Mouse (Mus musculus) adrenal gland, adult 8-10 months (tissue): ENCODE measurements around the gene Jmjd8. TPM values are rescaled to one million over a fixed set of nuclear protein-coding genes. Genes with fewer than 3 reads are reported as not detected.

Experiments used
- DNase-seq: peaks from one replicate; pipeline ENCODE4 v3.0.0; 2022
- total RNA-seq, 4 experiments: library from RNA; stranded (reverse); gene quantifications; 2 replicates each; pipeline ENCODE4 v1.2.4; 2022

Jmjd8 gene
- total RNA-seq, 4 experiments from 2014 or later: 104 to 137 (median 119) TPM

DNA sequence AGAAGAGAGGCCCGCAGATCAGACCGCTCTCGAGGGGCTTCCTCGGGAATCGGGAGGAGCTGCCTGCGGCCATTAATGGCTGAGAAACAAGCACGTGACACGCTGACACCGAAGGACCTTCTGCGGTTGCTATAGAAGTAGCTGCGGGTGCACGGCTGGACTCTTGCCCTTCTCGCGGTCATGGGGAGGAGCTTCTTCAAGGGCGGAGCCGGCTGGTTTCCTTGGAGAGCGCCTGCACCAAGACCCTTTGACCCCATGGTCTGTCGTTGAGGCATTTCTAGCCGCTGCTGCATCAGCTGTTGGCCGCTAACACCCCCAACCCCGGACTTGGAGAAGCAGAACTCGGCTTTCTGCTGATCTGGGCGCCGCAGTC lies 4.6 kb downstream of the Jmjd8 start, which contains the start of gene Stub1:
Gene Stub1 (minus strand): TSS at position 114 of the 373 bp plus-strand sequence.
- peak; percentile 96 for DNase-seq

GRCm38 (mm10) chr17:25833961-25834594 lies 5.4 kb downstream of the Jmjd8 start:
- no peak for DNase-seq

DNA sequence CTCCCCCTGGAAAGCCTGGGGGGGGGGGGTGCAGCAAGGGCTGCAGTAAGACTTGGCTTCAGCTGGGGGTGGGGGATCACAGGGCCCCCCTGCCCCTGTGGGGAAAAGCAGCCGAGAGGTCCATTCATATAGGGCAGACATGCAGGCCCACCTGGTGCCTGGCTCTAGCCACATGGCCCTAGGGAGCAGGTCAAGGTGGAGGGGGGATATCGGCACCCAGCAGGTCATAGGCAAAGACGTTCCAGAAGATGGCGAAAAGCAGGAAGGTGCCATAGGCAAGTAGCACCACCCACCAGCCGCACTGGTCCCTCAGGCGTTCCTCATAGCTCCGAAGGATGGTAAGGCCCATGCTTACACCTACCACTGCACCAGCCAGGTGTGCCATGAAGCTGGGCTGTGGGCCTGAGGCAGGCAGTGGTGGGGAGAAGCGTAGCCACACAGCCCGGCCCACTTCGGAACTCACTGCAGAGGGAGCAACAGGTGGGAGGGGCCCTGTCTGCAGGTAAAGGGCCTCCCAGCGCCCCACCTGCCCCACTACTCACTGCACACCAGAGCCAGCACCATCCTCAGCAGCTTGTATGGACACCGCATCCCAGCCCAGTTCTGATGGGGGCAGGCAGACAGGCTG lies 6.0 kb downstream of the Jmjd8 start:
- DNase-seq: no peak

DNA sequence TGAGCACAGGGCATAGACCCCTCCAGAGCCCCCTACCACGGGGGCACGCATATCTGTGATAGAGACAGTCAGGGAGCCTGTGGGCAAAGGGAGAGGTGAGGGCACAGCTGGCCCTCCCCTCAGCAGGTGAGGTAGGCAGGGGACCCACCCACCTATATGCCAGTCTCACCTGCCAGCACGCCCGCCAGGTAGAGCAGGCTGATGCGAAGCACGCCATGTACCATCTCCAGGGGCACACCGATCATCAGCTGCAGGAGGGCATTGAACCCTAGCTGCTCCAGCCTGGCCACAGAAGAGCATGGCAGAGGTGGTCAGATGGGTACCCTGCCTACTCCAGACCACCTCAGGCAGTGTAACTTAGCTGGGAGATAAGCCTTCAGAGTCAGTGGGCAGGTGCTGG lies 6.6 kb downstream of the Jmjd8 start:
- DNase-seq: no peak

DNA sequence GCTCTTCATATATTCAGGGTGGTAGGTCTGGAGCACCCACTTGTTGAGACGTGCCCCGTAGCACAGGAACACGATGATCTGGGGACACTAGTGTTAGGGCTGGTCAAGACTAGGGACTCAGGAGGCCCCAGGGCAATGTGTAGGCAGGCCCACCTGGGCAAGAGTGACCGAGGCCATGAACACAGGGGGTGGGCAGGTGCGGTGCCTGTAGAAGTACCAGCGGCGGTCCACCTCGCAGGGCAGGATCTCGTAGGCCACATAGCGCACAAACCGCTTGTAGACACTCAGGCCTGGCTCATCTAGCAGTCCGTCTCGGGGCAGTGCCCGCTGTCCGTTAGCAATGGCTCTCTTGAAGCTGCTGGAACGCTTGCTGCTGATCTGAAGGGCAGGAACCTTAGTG lies 7.1 kb downstream of the Jmjd8 start:
- DNase-seq: no peak

GRCm38 (mm10) chr17:25836397-25837075 lies 7.9 kb downstream of the Jmjd8 start:
- peak; percentile 59 for DNase-seq

DNA sequence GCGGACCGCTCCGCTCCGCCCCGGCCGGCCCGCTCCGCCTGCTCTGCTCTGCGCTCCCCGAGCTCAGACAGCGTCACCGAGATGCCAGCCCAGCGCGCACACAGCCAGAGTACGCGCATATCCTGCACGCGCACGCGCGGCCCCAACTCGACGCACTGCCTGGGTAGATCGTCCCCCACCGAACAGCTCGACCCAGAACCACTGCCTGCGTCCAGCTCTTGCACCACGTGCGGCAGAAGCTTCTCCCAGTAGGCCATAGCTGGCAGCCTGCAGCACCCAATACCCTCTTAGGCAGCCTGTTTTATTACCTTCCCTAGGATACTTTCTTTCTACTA lies 8.4 kb downstream of the Jmjd8 start, which contains the start of gene Rhbdl1:
Gene Rhbdl1 (minus strand): TSS at position 220 of the 335 bp plus-strand sequence.
- DNase-seq: peak; percentile 84

GRCm38 (mm10) chr17:25837533-25837932 lies 8.9 kb downstream of the Jmjd8 start:
- no peak for DNase-seq

DNA sequence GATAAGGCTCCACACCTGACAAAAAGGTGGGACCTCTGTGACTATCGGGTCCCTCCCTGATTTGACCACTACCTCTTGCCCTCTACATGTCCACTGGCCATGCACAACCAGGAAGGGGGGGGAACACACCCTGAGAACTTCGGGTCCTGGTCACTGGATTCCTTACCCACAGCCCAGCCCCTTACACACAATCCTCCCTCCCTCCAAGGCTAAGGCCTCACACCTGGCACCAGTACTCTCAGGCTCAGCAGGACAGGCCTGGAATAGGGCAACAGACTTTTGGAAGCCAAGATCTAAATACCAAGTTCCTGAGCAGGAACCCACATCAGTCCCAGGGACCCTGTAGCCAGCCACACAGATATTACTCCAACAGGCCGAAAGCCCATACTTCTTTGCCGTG lies 10.2 kb downstream of the Jmjd8 start:
- no peak for DNase-seq

GRCm38 (mm10) chr17:25839455-25840235 lies 11.0 kb downstream of the Jmjd8 start:
- DNase-seq: no peak

DNA sequence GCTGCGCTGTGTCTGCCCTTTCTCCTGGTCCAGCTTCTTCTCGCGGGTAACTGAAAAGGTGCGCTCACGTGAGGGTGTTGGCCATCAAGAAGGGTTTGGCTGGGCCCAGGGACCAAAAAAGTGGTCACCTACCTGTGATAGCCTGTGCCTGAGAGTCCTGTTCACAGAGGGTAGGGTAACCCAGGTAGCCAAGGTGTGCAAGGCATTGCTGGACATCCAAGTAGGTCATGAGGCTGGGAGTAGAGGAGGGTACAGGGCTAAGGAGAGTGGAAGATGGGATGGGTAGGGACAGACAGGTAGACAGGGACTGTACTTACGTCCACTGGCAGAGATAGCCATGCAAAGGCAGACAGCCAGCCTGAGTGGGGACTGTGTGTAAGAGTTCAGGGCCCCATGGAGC lies 11.9 kb downstream of the Jmjd8 start:
- no peak for DNase-seq

DNA sequence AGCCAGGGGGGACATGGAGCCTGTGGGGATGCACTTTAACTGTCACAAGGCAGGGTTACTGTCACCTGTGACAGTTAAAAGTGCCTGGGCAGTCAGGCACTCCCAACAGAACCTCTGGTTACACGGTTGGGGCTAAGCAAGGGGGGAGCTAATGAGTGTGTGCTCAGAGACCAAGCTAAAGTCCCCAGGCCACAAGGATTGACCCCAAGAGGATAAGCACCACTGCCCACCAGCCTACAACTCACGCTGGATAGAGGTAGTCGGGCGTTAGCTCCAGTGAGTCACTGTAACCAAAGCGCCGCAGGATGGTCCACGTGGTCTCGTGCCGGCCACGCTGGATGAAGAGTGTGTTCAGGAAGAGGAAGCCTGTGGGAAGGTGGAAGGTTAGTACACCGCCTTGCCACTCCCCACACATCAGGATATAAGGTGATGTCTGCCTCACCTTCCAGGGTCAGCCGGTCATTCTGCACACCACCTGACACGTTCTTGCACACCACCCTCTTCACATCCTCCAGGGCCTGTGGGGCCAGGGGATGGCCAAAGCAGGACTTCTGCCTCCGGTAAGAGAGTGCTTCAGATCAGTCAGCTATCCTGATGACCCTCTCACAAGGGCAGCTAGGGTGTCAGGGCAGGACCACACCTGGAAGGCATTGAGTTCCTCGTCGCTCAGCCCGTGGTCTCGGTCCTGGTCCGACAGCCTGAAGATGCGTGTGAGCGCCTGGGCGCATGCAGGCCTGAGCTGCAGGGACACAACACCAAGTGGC lies 12.6 kb downstream of the Jmjd8 start, which contains the start of gene Gm20683:
Gene Gm20683 (minus strand): TSS at position 647 of the 764 bp plus-strand sequence.
- no peak for DNase-seq

DNA sequence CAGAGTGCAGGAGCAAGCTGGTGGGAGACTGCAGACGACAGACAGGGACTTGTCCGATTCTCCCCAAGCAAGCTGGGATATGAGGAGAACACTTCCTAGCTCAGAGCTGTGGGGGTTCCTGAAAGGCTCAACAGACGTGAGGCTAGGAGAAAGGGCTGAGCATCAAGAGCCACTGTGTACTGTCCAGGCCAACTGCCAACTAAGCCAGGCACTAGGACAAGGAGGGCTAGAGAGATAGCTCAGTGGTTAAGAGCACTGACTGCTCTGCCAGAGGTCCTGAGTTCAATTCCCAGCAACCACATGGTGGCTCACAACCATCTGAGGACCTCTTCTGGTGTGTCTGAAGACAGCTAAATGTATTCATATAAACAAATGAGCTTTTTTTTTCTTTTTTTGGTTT lies 13.8 kb downstream of the Jmjd8 start:
- DNase-seq: no peak

GRCm38 (mm10) chr17:25843122-25843521 lies 14.5 kb downstream of the Jmjd8 start:
- no peak for DNase-seq

GRCm38 (mm10) chr17:25843636-25844395 lies 15.1 kb downstream of the Jmjd8 start:
- no peak for DNase-seq

GRCm38 (mm10) chr17:25844396-25844901 lies 15.8 kb downstream of the Jmjd8 start, which contains the start of gene Rhot2:
TSS of gene Rhot2 (minus strand) at chr17:25844851.
- peak; percentile 94 for DNase-seq

- DNase-seq: no peak
Observed at GRCm38 (mm10) chr17:25860229-25860628, 31.6 kb downstream of the Jmjd8 start.

DNA sequence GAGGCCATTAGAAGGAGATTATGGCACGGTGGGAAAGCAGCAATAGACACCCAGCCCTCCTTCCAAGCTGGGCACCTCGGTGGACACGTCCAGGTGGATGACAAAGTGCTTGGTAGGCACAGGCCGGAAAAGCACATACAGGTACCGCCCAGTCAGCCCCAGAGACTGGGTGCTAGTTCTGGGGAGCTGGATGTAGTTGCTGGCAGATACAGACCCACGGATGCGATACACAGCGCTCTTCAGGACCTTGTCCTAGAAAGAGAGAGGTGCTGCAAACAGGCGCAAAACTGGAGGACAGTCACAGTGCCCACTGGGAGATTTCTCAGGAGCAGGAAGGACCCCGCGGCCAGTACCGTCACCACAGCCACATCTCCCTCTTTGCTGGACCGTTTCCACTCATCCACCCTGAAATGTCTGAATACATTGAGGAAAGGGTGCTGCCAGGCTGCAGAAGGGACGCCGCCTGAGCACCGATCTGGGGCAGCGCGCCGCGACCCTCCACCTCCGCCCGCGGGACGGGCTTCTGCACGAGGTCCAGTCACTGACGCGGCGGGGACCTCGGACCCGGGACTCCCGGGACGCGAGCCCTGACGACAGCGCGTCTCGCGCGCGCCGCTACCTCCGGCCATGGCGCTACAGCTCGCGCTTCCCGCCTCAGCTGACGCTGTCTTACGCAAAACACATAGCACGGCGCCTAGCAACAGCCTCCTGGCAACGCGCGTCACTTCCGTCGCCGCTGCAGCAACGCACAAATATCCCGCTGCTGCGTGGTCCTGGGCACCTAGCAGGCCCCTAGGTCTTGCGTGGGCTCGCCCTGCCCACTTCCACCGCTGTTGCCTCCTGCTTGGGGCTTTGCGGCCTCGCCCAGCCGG lies 32.4 kb downstream of the Jmjd8 start, which contains the start of gene Wdr90:
Gene Wdr90 (minus strand): TSS at position 670 of the 872 bp plus-strand sequence.
- peak; percentile 91 for DNase-seq

DNA sequence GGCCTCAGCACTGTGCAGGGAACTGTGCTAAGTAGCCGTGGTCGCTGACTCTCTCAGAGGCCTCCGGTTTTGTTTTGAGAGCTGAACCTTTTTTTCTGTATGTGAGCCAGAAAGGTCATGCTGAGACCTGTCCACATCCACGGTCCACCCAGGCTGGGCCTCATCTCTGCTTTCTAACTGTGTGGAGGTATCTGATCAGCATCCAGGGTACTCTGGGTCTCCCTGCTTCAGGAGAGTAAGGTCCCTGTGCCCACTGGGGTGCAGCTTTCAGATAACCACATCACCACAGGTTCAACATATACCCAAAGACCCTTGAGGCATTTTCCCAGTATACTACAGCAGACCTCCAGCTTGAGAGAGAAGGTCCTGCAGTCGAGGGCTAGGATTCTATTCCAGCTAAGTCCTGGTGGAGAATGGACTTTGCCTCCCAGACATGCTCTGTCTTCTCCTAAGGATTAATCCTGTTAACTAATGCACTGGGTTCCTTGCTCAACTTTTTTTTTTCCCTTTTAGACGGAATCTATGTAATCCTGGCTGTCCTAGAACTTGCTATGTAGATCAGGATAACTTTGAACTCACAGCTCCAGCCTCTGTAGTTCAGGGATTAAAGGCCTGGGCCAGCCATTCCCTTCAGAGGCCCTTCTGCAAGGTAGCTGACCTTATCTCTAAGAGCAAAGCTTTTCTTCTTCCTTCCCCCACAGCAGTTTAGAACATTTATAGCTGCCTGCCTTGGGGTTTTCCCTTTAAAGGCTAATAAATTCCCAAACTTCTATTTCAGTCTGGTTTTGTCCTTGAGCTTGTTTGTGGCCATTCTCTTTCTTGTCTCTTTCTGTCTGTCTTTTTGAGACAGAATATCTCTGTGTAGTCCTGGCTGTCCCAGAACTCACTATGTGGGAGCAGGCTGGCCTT lies 33.3 kb downstream of the Jmjd8 start:
- DNase-seq: no peak
